Mouse (Mus musculus): ENCODE measurements around the gene 2900026A02Rik.

Gene 2900026A02Rik

DNA sequence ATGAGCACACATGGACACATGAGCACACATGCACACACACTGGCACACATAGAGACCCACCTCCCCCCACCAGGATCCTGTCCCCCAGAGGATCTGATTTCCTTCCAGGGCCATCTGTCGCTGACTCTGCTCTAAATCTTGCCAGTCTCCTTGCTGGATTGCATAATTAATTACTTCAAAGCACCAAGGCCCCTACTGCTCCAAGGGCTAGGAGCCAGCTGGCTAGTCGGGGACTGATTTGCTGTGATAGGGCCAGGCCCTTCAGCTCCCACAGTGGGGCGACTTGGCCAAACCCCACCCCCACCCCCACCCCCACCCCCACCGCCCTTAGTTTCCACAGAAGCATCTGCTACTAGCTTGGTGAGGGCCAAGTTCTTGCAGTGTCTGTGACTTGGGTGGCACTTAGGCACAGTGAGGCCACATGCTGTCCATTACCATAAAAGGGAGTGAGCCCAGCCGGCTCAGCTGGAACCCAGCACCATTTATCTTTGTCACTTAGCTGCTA is 179.4 kb downstream of the 2900026A02Rik start:
- DNase-seq (ENCODE audit: low read depth): no peak

DNA sequence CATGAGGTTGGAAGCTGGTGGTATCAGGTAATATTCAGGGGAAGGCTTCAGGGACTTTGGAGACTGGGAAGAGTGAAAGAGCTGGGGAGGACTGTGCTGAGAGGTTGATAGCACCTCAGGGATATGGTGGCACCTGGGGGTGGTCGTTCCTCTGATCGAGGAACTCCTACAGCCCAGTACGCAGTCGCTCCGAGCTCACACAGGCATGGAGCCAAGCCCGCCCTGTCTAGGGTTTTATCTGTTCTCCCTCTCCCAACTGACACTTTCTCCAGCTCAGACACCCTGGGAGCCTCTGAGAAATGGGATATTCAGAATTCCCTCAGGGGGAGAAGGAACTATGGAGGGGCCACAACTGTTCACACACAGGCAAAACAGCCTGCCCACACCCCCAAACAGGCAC is 180.3 kb downstream of the 2900026A02Rik start:
- DNase-seq (ENCODE audit: low read depth): no peak

DNA sequence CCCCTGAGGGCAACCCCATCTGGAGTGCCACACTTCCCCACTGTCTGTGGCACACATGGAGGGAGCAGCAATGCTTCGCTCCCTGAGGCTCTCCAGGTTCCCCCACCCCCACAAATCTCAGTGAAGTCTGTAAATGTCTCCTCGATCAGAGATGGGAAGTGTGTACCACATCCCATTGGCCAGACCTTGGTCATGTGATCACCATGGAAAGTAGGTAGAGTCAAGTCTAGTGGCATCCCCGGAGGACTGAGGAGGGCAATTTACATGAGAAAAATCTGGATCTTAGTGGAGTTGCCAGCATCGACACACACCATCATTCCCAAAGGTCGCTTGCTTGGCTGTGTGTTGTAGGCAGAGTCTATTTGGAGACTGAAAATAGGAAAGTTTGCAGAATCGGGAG is 182.4 kb downstream of the 2900026A02Rik start:
- no peak for DNase-seq (ENCODE audit: low read depth)
